Mouse (Mus musculus) olfactory bulb, adult 2 months (tissue): ENCODE data around the gene Ube2o.

ENCODE experiments used
- CTCF ChIP-seq: fragments of 200-500 bp; IDR thresholded peaks from 2 replicates; pipeline ENCODE4 v1.5.1; 2012; ENCODE audit warnings: low read depth, mild to moderate bottlenecking, low read length, moderate library complexity; ENCODE audit not compliant: insufficient read depth
- POLR2A ChIP-seq: fragments of 200-500 bp; IDR thresholded peaks from 2 replicates; pipeline ENCODE4 v1.6.1; 2012; ENCODE audit warnings: mild to moderate bottlenecking, low read depth, low read length, moderate library complexity; ENCODE audit not compliant: insufficient read depth

DNA sequence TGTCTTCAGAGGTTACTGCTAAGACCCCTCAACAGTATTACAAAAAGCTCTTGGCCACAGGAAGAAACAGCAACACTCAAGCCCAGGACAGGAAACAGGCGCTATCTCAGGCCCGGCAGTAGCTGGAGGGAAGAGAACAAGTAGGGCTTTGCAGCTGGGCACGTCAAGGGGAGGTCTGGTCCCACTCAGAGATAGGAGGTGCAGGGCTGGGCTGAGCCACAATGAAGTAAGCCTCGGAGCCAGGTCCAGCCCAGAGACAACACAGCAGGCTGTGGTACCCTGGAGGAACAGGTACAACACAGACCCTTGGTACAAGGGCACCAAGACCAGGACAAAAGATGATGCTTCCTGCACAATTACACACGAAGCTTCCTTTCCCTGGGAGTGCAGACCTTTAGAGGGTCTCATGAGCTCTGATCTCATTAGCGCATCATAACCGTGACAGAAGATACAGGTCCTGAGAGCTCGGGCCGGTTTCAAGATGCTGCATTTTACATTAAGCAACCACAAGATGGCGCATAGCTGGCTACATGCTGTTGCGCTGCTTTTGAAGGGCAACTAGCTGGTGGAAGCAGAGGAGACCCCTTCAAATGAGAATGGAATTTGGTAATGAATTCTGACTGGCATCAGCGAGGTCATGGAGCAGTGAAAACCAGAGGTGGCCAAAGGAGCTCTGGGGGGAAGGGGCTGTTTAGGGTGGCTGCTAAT is 26.9 kb downstream of the Ube2o start:
- TF ChIP-seq POLR2A = no peak
- TF ChIP-seq CTCF = peak; percentile 3; the same call in 1 of the 2 replicates
